Mouse (Mus musculus) R1 (cell line): ENCODE measurements at regions not wholly inside any gene's neighbourhood (a gene's known extent, or its start where the extent isn't known, plus 50 kb on each side); places are given as distances from the start of the nearest gene placed in this dataset.

ENCODE experiments used
- DNase-seq: peaks from one replicate; pipeline ENCODE4 v3.0.0-alpha.2; 2018; ENCODE audit warnings: low read depth, low spot score

DNA sequence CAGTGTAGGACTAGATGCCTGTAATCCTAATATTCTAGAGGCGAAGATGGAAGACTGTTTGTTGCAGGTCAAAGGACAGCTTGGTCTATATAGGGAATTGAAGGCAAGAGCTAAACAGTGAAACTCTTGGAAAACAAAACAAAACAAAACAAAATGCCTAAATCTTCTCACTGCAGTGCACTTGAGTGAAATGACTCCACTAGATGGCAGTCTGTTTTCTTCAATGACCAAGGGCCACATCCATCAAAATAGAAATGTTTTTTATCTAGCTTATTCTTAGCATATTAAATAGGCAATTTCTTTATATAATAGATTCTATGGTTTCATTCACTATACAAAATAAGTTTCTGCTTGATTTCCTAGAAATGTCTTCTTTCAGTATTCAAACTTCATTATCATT lies 279.7 kb downstream of the Tex13c3 start:
- DNase-seq = peak; percentile 1

DNA sequence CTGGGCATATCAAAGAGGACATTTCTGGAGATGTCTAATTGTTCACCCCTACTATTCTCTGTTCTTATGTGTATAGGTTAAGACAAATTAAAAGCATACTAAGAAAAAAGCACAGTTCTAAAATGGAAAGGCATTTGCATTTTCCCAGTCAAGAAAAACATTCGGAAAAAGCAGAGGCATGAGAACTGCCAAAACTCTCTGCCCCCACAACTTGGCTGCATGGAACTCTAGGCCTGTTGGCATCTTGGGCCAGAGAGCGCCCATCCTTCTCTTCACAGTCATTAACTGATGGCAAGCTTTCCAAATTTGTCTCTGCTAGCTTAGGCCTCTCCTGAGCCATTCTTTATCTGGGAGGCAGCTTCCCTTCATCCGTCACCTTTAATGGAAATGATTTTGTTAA lies 281.6 kb downstream of the Tex13c3 start:
- no peak for DNase-seq

DNA sequence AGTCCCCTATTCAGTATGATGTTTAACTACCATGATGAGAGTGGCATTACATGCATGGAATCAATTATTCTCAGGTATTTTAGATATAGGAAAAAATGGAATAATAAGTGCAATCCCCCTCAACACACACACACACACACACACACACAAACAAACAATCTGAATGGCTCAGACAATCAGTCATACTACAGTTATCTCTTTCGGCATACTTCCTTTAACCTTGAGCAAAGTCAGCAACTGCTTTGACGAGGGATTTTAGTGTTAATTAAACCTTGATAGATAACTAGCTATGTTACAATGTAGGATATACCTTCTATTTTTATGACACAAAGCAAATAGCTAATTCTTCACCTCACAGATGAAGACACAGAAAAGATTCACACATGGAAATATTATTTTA lies 312.1 kb downstream of the Tex13c3 start:
- DNase-seq = no peak

DNA sequence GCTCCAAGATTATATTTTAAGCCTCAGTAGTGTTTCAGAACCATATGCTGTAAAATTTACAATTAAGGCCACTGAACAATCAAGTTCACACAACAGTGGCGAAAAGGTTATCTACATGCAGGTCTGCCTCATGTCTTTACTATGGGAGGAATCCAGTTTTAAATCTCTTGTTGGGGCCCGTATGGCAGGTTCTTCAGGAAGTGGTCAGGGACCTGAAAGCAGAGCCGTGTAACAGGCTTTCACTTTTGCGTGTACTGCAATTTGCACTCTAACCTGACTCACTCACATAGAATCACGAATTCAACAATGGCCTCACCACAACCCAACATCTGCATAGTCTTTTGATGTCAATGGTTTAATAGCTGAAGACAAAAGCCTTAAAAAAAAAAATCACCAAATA lies 312.6 kb downstream of the Tex13c3 start:
- DNase-seq = no peak

DNA sequence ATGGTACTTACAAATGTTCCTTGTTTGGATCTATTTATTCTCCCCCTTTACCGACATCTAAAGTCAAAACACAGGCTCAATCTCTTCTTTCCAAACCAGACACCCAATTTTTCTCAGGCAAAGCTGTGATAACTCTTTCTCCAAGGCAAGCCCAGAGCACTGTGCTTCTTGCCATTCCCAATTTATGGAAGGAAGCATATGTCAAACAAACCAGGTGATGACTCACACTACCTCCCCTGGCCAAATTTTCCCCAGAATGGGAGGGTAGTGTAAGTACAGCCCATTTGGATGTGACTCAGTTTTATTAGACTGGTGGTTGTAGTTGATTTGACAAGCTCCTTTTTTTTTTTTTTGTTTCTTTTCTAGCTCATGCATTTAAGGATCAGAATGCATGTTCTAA lies 313.0 kb downstream of the Tex13c3 start:
- DNase-seq = no peak

DNA sequence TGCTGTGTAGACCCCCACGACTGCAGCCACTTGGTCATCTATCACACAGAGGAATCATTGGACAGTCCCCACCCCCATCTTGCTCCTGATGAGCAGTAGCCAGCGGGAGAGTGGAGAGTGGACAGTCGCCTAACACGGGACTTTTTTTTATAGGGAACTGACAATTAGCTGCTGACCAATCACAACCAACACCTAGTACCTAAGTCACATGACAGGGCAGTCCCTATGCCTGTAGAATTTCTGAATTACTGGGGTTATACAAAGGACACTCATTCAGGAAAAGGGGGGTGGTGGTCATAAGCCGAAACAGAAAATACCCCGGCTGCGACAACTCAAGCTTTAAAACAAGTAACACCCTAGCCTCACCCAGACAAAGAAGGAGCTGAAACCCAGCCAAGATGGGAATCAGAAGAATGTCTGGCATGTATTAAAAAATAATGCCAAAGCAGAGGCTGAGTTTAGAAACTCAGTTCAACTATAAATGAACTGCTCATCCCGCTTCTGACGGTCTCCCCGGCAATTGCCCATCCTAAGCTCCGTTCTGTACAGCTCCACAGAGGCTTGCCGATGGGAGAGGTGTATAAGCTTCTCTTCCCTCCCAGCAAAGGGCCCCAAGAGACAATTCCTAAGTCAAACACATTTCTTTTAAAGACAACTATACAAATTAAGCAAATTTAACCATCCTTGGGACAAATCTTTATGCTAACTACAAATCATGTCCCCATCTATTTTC lies 313.8 kb downstream of the Tex13c3 start:
- DNase-seq = peak; percentile 17

DNA sequence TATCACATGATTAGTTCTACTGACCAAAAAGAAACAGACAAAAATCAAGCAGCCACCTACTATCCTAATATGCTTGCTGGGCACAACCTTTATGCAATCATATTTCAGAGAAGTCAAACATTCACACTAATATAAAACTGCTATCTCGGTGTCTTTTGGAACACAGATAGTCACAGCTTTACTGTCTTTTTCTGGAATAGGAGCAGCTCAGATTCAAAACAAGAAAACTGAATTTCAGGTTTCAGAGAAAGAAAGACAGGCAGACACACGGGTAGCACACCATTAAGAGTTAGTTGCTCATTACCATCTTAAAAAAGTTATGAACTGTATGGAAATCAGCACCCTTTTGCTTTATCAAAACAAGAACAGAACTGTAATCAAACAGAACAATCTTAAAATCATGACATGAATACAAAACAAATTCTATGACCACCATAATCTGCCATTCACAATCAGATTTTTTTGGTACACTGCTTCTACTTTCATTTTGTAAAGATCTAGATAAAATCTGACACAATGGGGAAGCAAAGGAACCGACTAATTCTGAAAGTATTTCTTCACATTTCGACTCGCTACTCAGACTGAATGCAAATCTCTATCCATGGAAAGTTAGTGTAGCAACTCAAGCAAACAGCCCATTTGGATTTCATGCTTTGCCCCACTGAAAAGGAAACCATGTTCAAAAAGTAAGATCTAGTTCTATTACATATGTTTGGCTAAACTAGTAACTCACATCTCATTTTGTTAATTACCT lies 315.1 kb downstream of the Tex13c3 start:
- no peak for DNase-seq

DNA sequence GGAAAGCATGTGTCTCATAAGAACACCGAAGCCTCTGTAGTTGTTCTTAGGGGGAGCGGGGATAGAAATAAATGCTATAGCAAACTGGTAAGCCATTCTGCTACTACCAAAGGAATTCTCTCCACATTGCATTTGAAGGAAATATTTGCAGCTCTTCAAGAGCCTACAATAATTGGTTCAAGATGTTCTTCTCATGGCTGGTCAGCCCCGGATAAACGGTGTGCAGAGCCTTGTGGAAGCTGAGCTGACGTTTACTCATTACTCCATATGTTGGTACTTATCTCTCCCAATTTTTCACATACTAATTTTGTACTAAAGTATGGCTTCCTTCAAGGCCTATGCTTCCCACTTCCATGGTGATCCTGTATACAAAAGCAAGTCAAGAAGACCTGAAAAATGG lies 317.0 kb downstream of the Tex13c3 start:
- no peak for DNase-seq

DNA sequence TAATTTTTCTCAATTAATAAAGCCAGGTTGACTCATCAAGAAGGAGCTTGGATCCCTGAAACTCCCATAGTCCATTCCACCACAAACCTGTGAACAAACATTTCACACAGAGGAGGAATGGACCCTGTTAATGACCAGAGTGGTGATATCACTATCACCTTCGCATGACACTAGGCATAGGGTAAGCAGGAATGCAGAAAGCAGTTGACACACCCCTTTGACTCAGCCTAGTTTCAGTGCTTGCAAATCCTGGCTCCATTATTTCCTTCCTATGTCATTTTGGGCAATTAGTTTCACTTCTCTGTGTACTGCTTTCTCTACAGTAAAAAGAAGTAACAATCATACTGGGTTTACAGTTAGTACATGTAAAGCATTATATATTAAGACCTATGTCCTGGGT lies 318.2 kb downstream of the Tex13c3 start:
- DNase-seq = no peak

DNA sequence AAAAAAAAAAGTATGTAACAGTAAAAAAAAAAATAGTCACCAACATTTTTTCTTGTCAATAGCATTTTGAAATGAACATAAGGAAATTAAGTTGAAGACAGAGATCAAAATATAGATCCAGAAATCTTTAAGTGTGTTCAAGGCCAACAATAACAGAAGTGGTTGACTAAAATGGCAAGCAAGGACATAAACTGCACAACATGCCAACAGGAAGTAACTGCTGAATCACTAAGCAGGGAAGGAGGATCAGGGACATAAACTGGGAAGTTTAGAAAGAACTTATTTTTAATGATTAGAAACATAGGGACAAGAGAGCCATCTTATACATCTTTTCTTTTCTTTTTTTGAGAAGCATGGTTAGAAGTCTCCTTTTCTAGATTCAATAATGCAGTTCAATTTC lies 318.8 kb downstream of the Tex13c3 start:
- no peak for DNase-seq

DNA sequence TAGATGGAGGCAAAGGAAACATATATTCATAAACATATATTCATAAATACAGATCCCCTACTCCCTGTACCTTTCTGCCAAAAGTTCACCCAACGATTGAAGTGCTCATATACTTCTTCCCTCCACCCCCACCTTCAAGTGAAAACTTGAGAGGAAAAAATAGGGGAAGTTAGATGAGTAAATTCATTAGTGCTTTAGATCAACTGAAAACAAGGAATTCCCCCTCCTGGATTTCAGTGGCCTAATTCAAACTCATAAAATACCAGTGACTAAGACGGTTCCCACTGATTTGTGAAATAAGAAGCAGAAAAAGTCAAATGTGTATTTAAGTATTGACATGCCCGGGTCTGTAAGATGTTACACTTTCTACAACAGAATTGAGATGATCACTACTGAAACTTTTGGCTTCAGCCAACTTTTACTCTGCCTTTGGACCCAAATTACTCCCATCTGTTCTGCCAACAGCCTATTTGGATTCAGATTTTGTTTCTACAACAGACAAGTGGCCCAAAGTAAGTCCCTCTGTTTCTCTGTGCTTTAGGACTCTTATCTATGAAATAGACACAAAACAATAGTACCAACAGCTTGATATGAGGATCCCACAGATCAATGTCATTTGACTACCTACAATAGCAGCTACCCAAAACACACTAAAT lies 320.7 kb downstream of the Tex13c3 start:
- no peak for DNase-seq

DNA sequence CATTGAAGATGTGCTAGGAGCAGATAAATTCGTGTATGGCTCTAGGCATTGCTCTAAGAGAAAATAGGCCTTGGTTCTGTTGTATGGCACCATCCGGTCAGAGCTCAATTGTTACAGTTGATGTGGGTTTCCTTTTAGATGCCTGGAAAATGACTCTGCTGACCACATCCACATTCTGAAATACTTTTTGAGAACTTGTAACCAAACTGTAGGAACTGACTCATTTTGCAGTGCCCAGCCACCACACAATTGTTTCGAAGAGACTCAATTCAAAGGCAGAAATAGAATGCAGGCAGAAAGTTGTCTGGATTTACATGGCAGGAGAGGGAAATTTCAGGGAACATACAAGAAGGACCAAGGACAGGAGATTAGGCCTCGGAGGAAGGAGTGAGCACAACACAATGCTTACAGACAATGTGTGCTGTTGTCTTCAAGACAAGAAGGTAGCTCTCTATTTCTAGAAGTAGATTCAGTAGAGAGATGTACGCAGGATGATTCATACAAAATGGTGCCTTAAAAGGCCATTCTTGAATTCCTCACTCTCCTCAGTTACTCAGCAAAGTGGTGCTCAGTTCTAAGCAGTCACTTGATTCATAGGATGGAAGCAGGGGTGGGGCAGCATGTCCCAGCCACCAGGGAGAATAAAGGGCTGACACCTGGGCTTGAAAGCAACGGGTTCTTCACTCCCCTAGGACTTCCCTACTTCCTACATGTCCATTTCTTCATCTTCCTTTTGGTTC lies 323.5 kb downstream of the Tex13c3 start:
- no peak for DNase-seq

DNA sequence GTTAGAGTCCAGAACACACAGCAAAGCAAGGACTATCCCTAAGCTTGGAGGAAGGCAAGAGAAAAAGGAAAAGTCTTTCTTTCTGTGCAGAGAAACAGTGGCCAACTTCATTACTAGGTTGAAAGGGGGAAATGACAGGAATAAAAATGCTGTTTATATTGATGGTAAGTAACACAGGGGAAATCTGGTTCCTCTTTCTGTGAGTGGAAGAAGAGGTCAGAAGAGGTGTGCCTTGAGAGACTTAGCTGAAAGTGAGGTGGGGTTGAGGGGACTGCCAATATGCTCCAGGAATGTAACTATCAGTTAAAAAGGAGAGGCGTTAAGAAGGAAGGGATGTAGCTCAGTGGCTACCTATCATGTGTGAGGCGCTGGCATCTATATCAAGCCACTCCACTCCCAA lies 327.5 kb downstream of the Tex13c3 start:
- no peak for DNase-seq

DNA sequence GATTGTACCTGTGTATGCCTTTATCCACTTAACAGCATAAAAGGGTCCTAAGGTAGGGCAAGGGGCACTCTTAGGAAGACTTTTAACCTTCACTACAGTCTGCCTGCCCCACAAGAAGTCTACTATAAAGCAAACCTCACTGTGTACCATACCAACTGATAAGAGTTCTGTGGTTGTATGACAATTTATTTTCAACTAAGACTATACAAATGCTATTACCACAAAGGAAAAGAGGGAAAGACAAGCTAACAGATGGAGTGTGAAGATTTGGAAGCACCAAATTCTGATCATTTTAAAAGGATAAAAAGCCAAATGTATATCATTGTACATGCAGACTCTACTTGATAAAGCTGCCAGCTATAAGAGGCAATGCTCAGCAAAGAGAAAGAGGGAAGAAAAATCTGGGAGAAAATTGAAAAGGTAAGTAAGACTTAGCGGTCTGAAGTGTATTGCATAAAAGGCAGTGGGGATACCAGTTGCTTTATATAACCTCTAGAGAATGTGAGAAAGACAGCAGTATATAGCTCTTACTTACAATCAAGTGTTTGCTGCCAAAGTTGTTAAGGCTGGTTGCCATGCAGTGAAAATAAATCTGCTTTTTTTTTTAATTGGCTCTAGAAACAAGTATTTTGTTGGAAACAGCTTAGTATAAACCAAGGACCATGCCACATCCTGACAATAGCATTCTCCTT lies 328.8 kb downstream of the Tex13c3 start:
- DNase-seq = no peak

DNA sequence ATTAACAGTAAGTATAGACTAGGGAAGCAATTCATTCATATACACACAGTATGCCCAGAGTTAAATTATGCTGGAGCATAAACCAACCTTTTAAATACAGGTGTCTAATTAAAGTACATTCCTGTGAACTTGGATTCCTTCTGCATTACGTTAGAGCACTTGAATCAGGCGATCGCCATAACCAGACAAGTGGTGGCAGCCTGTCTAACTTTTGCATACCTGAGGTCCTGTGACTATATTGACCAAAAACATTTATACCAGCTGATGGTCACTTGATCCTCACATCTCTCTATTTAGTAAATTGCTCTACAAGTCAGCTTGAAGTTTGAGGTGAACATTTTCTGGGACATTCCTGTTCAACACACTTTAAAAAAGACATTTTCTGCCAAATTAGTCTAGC lies 330.5 kb downstream of the Tex13c3 start:
- DNase-seq = no peak

DNA sequence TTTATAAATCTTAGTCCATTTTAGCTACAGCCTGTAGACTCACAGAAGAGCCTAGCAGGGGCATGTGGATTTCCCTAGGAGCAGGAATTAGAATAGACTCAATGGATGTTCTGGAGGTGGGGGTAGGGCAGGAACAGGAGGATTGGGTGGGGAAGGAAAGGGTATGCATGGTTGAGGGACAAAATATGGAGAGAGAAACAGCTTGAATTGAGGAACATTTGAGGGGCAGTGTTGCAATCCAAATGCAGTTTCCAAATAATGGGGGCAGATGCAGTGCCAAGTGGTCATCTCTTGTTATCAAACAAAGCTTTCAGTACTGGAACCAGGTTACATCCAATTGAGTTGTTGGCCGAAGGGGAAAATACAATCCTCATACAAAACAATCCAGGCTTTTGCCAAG lies 332.4 kb downstream of the Tex13c3 start:
- no peak for DNase-seq

DNA sequence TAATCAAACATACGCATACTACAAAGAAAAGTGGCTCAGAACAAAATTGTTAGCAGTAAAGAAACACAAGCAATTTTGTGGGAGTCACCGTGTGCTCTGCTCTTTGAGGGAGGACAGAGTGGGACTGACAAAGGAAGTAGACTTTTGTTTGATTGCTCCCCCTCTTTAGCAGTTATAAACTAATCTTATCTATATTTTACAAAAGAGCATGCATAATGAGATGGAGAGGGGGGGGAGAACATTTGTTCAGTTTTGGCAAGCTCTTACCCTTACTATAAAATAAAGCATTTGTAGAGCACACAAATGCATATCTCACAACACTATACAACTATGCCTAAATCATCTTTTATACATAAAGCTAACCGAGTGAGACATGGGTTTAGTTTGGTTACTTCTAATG lies 332.9 kb downstream of the Tex13c3 start:
- DNase-seq = no peak

DNA sequence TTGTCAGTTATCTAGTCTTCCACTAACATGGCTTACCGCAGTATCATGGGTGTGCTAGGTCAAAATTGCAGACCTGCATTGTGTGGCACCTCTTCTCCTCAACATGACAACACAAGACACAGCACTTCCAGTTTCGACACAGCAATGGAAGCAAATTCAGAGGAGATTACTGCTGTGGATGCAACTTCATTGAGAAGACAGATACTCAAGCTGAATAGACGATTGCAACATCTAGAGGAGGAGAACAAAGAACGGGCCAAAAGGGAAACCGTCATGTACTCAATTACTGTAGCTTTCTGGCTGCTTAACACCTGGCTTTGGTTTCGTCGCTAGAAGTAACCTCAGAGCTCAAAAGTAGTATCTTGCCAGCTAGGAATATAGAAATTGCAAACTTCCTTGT lies 368.4 kb downstream of the Tex13c3 start:
- no peak for DNase-seq

DNA sequence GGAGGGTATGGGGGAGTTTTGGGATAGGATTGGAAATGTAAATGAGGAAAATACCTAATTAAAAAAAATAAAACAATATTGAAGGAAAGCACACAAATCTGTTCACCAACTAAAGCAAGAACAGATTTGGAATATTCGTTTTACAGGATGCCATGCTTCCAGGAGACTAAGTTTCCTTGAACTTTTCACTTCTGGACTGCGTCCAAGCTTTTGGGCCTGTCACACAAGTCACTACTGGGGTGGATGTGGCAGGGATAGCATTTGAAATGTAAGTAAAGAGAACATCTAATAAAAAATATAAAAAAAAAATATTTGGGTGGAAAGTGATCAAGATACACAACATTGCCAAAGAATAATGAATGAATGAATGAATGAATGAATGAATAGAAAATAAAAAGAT lies 378.2 kb downstream of the Tex13c3 start:
- no peak for DNase-seq

DNA sequence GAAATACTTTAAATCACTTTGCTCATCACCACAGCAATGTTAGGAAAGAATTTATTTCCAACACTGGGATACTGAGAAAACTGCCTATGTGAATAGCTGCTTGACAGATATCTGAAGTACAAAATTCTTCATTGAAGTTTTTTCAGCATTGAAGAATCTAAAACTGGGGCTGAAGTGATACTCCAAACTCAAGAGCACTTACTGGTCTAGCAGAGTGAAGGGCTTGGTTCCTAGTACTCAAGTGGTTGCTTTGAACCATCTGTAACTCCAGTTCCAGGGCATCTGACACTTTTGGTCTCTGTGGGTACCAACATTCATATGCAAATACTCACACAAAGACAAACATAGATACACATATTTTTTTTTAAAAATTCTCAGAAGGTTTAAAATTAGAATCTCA lies 385.2 kb downstream of the Tex13c3 start:
- no peak for DNase-seq

DNA sequence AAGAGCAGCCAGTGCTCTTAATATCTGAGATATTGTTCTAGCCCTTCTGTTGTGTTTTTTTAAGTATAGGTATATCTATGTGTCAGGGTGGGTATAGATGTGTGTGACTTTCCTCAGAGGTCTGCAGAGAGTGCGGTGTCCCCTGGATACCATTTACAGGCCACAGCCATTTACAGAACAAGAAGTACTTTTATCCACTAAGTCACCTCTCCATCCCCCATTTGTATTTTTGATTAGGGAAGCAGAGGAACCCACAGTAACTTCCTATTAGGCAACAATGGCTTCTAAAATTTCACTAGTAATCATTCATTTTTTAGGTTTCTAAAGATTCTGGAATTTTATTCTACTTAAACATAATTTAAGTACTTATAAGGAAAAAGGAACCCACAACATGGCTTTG lies 396.7 kb downstream of the Tex13c3 start:
- DNase-seq = no peak

DNA sequence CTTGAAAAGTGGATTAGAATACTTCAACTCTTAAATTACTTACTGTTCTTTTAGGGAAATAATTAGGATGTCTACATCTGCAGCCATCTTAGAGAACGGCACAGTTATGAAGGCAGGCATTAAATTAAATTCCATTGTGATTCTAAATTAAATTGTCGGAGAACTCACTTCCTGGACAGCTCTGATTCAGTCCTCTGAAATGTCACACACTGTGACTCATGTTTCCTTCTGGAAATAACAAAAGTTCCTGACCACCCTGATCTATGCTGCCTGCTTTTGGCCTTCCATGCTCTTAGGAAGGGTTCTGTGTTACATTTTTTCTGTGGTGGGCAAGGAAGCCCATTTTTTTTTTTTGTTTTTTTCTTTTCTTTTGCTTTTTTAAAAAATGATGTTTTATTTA lies 401.1 kb downstream of the Tex13c3 start:
- DNase-seq = no peak
